Mouse (Mus musculus): ENCODE data around the gene Hsd17b14.

Hsd17b14 gene

DNA sequence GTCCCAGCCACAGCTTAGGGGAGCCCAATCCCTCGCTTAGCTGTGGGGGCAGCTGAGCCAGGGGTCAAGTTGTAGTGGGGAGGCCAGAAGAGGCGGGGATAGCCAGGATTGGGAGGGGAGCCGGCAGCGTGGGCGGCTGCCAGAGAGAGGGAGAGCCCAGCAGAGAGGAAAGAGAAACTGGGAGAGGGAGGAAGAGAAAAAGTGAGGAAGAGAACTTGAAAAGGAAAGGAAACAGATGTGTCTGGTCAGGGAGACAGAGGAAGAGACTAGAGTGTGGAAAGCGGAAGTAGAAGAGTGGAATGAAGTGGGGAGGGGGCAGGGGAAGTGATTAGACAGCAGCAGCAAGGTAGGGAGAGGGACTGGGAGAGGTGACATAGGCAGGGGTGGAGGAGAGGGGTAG lies 25.2 kb upstream of the Hsd17b14 start:
- no peak for DNase-seq (ENCODE audit: low spot score in 2 of 2)

GRCm38 (mm10) chr7:45530643-45531042 lies 24.1 kb upstream of the Hsd17b14 start:
- no peak for DNase-seq (ENCODE audit: low spot score in 2 of 2)

- DNase-seq (ENCODE audit: low spot score in 2 of 2), result no peak
Measured at GRCm38 (mm10) chr7:45535676-45536075, 19.0 kb upstream of the Hsd17b14 start.

GRCm38 (mm10) chr7:45537602-45538001 lies 17.1 kb upstream of the Hsd17b14 start:
- no peak for DNase-seq (ENCODE audit: low spot score in 2 of 2)

- DNase-seq (ENCODE audit: low spot score in 2 of 2), result peak in 1 of 2 experiments; percentile 29
Measured at GRCm38 (mm10) chr7:45538163-45539041, 16.3 kb upstream of the Hsd17b14 start.

- DNase-seq (ENCODE audit: low spot score in 2 of 2), result no peak
Measured at GRCm38 (mm10) chr7:45539095-45539494, 15.6 kb upstream of the Hsd17b14 start.

GRCm38 (mm10) chr7:45540213-45540612 lies 14.5 kb upstream of the Hsd17b14 start:
- DNase-seq (ENCODE audit: low spot score in 2 of 2), result no peak

GRCm38 (mm10) chr7:45544525-45544924 lies 10.2 kb upstream of the Hsd17b14 start:
- no peak for DNase-seq (ENCODE audit: low spot score in 2 of 2)

GRCm38 (mm10) chr7:45549641-45550436 lies 4.9 kb upstream of the Hsd17b14 start:
- DNase-seq (ENCODE audit: low spot score in 2 of 2), result no peak

DNA sequence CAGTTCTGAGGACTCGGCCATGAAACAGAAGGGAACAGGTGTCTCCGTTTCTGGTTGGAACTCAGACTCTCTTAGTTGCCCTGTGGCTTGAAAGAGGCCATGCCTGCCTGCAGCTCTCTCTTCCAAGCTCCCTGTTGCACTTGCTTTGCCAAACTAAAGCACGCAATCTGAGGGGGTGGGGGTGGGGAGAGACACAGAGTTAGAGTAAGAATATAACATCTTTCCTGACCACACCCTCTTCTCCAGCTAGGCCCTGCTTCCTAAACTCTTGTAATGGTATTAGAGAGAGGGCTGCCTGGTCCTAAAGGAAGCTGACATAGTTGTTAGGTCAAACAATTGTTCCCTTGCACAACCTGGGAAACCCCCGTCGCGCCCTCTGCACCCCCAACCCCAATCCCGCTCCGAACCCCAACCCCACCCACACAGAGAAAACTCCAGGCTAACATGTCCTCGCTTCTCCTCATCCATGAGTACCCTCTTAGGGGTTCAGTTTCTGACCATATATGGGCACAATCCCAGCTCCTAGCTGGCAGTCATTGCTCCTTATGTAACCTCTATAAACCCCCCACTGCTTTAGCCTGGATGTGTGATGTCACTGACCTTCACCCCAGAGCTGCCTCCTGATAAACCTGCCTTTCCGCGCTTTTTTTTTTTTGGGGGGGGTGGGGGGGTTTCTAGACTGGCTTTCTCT lies 3.7 kb upstream of the Hsd17b14 start:
- no peak for DNase-seq (ENCODE audit: low spot score in 2 of 2)

GRCm38 (mm10) chr7:45551512-45551883 lies 3.2 kb upstream of the Hsd17b14 start:
- DNase-seq (ENCODE audit: low spot score in 2 of 2), result no peak

- no peak for DNase-seq (ENCODE audit: low spot score in 2 of 2)
Measured at GRCm38 (mm10) chr7:45553519-45553918, 1.2 kb upstream of the Hsd17b14 start.

GRCm38 (mm10) chr7:45553990-45554389 lies 703 bp upstream of the Hsd17b14 start:
- DNase-seq (ENCODE audit: low spot score in 2 of 2), result no peak

GRCm38 (mm10) chr7:45555787-45556186 lies 1.1 kb downstream of the Hsd17b14 start:
- peak in 1 of 2 experiments; percentile 70 for DNase-seq (ENCODE audit: low spot score in 2 of 2)

DNA sequence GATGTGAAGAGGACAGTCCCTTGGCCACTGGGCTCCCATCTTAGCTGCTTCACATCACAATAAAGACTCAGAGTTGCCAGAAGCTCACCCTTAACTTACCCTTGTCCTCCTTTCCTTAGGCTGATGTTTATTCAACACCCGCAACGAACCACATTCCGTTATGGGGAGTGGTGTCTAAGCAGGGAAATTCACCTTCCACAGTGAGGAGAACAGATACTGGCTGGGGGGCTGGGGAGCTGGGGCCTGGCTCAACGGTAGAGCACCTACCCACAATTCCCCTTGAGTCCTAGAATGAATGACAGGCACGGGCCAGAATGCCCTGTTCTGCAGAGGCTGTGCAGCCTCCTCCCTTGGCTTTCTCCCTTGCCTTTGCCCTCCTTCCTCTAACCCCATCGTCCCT lies 4.2 kb downstream of the Hsd17b14 start:
- DNase-seq (ENCODE audit: low spot score in 2 of 2), result no peak

DNA sequence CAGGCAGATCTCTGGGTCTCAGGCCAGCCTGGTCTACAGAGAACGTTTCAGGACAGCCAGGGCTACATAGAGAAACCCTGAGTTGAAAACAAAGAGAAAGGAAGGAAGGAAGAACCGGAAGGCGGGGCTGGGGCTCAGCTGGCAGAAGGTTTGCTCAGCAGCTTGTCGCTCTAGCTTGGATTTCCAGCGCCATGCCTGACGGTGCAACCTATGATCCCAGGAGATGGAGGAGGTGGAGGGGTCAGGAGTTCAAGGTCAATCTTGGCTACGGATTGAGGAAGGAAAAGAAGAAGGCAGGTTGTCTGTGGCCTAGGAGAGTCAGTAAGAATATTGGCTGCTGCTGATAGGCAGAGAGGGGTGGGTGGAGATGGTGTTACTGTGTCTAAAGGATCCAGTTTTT lies 5.5 kb downstream of the Hsd17b14 start:
- DNase-seq (ENCODE audit: low spot score in 2 of 2), result no peak

- DNase-seq (ENCODE audit: low spot score in 2 of 2), result peak; percentile 58 to 80
Measured at GRCm38 (mm10) chr7:45560843-45561623, 6.3 kb downstream of the Hsd17b14 start.

DNA sequence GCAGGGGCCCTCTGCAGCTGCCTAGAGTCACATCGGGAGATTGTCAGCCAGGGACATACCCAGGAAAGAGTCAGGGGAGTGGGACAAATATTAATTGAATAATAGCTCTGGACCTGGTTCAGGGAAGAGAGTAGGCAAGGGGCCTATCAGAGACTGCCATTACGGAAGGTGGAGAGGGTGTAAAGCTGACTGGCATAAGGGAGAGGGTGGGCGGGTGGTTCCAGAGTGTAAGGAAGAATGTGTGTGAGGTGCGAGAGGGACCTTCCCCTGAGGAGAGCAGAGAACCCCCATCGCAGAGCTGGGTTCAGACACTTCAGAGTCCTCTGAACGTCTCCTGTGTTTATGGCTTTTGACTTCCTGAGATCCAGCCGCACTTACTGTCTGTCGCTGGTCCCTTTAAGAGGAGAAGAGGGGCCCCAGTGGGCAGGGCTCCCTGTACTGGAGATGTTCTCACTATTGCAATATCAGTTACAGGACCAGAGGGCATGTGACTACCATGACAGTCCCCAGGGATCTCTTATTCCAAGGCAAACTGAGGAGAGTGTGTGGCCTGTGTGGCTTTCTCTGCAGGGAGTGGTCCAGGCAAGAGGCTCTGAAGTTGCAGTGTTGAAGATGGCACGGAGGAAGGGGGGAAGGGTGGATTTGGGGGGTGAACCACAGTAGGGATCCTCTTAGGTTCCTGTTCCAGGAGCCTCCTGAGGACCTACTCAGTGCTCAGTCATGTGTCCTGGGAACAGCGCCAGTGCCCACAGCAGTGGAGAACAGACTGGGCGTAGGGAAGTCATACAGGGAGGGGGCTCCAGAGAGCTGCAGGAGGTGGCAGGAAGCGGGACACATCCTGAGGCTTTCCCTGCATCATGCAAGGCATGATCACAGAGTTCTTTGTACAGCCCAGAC lies 7.2 kb downstream of the Hsd17b14 start:
- no peak for DNase-seq (ENCODE audit: low spot score in 2 of 2)

- DNase-seq (ENCODE audit: low spot score in 2 of 2), result no peak
Measured at GRCm38 (mm10) chr7:45564811-45565210, 10.1 kb downstream of the Hsd17b14 start.

DNA sequence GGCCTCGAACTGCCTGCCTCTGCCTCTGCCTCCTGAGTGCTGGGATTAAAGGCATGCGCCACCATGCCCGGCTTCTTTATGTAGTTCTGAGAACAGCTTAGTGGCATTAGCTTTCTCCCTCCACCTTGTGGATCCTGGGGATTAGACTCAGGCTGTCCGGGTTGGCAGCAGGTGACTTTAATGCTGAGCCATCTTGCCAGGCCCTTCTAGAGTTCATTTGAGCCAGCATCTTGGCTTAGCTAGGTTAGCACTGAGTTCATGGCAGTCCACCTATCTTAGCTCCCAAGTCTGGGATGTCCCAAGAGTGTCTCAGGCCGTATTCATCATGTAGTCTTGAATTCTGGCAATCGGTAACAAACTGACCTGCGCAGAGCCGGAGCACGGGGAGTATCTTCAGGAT lies 10.8 kb downstream of the Hsd17b14 start:
- DNase-seq (ENCODE audit: low spot score in 2 of 2), result no peak
